Mouse (Mus musculus): Measurements from ENCODE around the gene 1700020A23Rik. TPM values are rescaled to one million over a fixed set of nuclear protein-coding genes. Genes with fewer than 3 reads are reported as not detected.

1700020A23Rik gene
- polyA plus RNA-seq, 1 experiment from 2014 or later: 0.38 TPM

DNA sequence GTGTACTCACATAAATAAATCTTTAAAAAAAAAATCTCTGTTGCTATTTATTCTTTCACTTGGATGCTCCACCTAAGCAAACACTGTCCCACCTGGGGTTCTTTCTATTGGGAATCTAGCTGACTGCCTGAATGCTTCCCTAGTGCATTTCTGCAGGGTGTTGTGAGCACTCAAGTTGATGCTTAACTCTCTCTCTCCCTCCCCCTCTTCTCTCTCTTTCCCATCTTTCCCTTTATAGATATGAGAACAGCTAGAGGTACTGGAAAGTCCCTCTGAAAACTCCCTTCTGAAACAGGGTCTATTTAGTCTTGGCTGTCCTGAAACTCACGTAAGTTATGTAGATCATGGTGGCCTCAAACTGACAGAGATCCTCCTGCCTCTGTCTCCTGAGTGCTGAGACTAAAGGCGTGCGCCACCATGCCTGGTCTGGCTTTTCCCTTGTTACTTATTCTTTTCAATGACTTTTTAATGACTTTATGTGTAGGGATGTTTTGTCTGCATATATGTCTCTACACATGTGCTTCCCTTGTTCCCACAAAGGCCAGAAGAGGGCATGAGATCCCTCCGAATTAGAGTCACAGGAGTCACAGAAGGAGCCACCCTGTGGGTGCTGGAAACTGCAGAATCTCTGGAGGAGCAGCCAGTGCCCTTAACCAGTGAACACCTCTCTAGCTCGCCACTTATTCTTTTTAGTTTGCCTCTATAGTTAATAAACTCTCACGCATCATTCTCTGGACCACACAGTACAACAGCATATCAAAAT, 9.2 kb downstream of the 1700020A23Rik start:
- Histone ChIP-seq H3K9me3 (no peaks in the 10 kb centered on the region), H3K27ac (replicated peaks) (no peak overlapping the region), H3K4me1 (no peaks in the 10 kb centered on the region), H3K4me3 (no peak overlapping the region), H3K36me3 (peaks cover 11% of the 10 kb centered on the region; the same call in 1 of the 2 replicates), H3K4me2 (replicated peaks) (no peak overlapping the region), H3K27me3 (no peaks in the 10 kb centered on the region), H3K9ac (replicated peaks) (no peak overlapping the region)
- no peak for ATAC-seq (ENCODE audit: low FRiP score, low read depth)
- WGBS: 74% methylated on average over 6 of the region's 6 CpGs

DNA sequence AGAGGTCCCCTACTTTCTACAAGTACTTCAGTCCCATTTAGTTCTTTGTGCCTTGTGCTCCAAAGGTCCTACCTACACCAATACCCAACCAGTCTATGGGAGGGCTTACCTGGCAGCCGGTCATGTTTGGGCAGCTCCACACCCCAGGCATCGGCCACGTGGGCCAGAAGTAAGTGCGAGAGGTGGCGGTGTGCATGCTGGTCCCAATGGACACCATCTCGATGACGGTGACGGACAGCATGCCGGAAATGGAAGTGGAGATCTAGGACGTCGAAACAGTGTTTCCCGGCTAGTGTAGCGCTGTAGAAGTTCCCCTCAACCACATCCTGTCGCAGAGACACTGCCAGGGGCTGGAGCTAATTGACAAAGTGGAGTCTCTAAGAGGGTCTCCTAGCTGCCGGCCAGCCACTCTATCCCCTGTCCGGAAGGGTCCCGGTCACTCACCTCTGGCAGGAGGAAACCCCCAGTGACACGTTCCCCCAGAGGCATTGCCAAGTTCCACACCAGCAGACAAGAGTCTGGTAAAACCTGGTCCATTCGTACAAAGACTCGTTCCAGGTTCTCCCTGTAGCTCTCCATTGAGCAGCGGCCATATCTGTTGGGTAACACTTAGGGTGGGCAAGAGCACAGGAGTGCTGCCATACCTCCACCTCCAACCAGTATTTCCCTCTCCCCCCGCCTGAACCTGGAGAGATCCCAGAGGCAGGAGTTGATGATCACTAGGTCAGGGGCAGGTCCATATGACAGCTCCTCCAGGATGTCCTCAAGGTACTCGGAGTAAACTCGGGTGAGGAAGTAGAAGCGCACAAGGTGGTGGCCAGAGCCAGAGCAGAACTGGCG, 16.9 kb downstream of the 1700020A23Rik start:
- WGBS: 97% methylated on average over 26 of the region's 26 CpGs
- peaks cover 11% of the 10 kb centered on the region; the same call in 1 of the 2 replicates for H3K36me3 ChIP-seq
- no peaks in the 10 kb centered on the region for H3K9me3 ChIP-seq
- no peak for ATAC-seq (ENCODE audit: low FRiP score, low read depth)
- no peak overlapping the region for H3K4me2 ChIP-seq (replicated peaks)
- H3K4me3 ChIP-seq: no peak overlapping the region
- no peak overlapping the region for H3K9ac ChIP-seq (replicated peaks)
- H3K4me1 ChIP-seq: peaks cover 17% of the 10 kb centered on the region
- H3K27me3 ChIP-seq: peaks cover 6% of the 10 kb centered on the region; the same call in 1 of the 2 replicates
- no peak overlapping the region for H3K27ac ChIP-seq (replicated peaks)

DNA sequence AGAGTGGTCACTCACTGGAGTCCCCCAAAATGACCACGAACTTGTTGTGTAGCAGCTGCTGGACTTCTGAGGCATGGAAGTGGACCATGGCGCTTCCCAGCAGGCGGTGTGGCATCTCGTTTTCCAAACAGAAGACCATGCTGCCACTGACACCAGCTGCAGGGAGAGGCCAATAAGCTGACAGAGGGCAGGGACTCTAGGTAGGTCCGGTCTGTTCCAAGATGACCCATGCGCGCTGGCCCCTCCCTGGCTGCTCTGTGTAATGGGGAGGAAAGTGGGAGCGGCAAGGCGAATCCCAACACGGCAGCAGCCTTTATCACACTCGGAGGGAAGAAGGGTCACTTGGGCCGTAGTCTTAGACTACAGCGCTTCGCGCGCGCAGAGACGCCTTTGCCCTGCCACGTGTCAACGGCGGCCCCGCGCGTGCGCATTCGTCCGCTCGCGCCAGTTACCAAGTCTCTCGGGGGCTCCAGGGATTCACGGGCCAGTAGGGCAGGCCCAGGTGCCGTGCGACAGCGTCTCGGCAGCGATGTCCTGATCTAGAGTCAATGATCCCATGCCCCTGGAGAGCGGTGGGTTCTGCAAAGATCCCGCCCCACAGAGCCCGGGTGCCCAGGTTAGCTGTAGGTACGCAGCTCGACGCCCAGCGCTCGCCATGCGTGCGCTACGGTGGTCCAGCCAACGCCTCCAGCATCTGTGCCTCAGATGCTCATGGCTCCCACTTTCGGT, 18.5 kb downstream of the 1700020A23Rik start:
- no peaks in the 10 kb centered on the region for H3K9me3 ChIP-seq
- H3K9ac ChIP-seq (replicated peaks): peak overlapping the region; percentile 81
- peak overlapping the region; percentile 84 for H3K4me3 ChIP-seq
- peak overlapping the region; percentile 84 for H3K4me2 ChIP-seq (replicated peaks)
- ATAC-seq (ENCODE audit: low FRiP score, low read depth): peak; percentile 76; the same call in 1 of the 2 replicates
- WGBS: 15% methylated on average over 49 of the region's 49 CpGs
- peaks cover 17% of the 10 kb centered on the region for H3K4me1 ChIP-seq
- H3K27ac ChIP-seq (replicated peaks): peak overlapping the region; percentile 91
- peaks cover 6% of the 10 kb centered on the region; the same call in 1 of the 2 replicates for H3K36me3 ChIP-seq
- H3K27me3 ChIP-seq: peaks cover 6% of the 10 kb centered on the region; the same call in 1 of the 2 replicates

DNA sequence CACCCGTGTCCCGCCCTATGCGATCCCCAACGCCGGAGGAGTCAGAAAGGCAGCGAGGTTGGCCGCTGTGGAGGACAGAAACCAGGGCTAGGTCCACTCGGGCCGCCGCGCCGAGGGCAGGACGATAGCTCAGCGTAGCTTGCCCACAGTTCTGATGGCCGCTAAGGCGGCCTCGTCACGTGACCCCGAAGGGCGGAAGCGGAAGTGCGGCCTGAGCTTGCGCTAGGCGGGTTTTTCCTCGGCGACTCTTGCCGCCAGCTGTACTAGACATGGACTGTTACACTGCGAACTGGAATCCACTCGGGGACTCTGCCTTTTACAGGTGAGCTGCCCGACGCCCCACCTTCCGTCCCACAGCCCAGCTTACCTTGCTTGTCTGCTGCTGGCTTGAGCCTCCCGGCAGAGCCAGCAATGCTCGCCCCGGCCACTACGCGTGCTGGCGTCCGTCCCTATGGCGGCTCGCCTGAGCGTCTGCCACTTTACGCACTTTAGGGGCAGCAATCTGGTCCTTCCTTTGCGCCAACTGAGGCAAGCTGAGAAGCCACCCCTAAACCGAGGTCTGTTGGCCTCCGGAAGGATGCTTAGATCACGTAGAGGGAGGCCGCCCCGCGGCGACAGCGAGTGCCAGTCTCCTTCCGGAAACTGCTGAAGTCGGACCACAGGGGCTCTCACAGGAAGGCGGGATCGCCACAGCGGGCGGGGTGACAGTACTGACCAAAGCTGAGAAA, 19.2 kb downstream of the 1700020A23Rik start, which contains the start of the genes Vps16 and Pced1a:
TSS of gene Vps16 (plus strand) at position 214 of the 728 bp plus-strand sequence.
TSS of gene Pced1a (minus strand) at position 576 of the 728 bp plus-strand sequence.
- Histone ChIP-seq H3K9ac (replicated peaks) (peak within 1 kb of the TSS; percentile 81), H3K27me3 (peaks cover 6% of the 10 kb centered on the region; the same call in 1 of the 2 replicates), H3K4me3 (peak within 1 kb of the TSS; percentile 84), H3K4me2 (replicated peaks) (peak within 1 kb of the TSS; percentile 84), H3K36me3 (no peaks in the 10 kb centered on the region), H3K9me3 (no peaks in the 10 kb centered on the region), H3K4me1 (peaks cover 17% of the 10 kb centered on the region), H3K27ac (replicated peaks) (peak within 1 kb of the TSS; percentile 91)
- under 1% methylated on average over 58 of the region's 58 CpGs for WGBS
- peak; percentile 95 for ATAC-seq (ENCODE audit: low FRiP score, low read depth)

DNA sequence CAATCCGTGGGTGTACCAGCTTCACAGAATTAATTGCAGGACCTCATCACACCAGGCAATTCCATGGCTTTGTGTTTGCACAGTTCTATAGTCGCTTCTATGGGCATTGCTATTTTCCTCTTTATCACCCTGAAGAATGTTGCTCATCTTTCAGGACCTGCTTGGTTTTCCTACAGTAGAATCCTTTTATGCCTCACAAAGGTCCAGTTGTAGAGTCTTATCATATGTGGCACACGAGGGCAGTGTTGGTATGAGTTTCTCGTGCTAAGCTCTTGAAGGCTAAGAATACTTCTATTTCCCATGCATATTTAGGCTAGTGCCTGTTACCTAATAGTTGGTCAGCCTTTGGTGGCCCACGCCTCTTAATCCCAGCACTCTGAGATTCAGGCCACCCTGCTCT, 20.1 kb downstream of the 1700020A23Rik start:
- H3K9ac ChIP-seq (replicated peaks): peak overlapping the region; percentile 81
- H3K4me3 ChIP-seq: peak overlapping the region; percentile 84
- H3K4me2 ChIP-seq (replicated peaks): peak overlapping the region; percentile 84
- no peaks in the 10 kb centered on the region for H3K9me3 ChIP-seq
- peaks cover 6% of the 10 kb centered on the region; the same call in 1 of the 2 replicates for H3K27me3 ChIP-seq
- 47% methylated on average over 5 of the region's 5 CpGs for WGBS
- no peak for ATAC-seq (ENCODE audit: low FRiP score, low read depth)
- peak overlapping the region; percentile 91; the same call in 1 of the 2 replicates for H3K27ac ChIP-seq (replicated peaks)
- no peaks in the 10 kb centered on the region for H3K36me3 ChIP-seq
- peaks cover 17% of the 10 kb centered on the region for H3K4me1 ChIP-seq

DNA sequence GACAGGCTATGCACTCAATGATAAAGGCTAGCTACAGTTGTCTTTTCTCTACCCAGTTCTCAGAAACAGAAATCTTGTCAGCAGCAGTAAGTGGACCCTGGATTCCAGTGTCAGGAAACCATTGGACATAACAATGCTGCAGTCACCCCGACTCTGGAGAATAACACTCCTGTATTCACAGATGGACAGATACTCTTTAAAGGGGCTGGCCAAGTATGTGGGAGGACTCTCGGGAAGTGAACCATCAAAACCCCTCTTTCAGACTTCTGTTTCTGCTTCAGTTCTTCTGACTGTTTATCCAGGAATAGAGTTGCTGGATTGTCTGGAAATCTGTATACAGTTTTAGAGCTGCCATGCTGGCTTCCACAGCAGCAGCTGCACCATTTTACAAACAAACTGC, 24.8 kb downstream of the 1700020A23Rik start:
- Histone ChIP-seq H3K4me2 (replicated peaks) (no peak overlapping the region), H3K9me3 (no peaks in the 10 kb centered on the region), H3K36me3 (peaks cover 7% of the 10 kb centered on the region), H3K27ac (replicated peaks) (no peak overlapping the region), H3K4me1 (peaks cover 10% of the 10 kb centered on the region), H3K27me3 (no peaks in the 10 kb centered on the region), H3K9ac (replicated peaks) (no peak overlapping the region), H3K4me3 (no peak overlapping the region)
- WGBS: 71% methylated on average over 2 of the region's 2 CpGs
- no peak for ATAC-seq (ENCODE audit: low FRiP score, low read depth)

DNA sequence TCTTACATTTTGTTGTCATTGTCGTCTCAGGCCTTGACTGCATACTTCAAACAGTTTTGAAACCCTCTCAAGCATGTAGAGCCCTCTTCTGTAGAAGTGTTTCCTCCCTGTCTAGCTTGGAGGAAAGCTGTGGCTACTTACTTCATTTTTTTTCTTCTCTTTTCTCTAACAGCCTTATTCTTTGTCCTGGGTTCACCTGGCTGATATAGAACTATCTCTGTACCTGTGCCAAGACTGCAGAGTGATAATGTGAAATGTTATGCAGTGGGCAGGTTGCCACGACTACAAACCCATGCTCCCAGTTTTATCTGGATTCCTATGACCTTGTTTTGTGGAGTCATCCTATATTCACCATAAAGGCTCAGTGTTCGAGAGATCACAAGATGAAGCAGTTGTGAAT, 25.4 kb downstream of the 1700020A23Rik start:
- Histone ChIP-seq H3K4me1 (peaks cover 4% of the 10 kb centered on the region), H3K9ac (replicated peaks) (no peak overlapping the region), H3K4me2 (replicated peaks) (no peak overlapping the region), H3K27me3 (no peaks in the 10 kb centered on the region), H3K36me3 (peaks cover 7% of the 10 kb centered on the region), H3K4me3 (no peak overlapping the region), H3K9me3 (no peaks in the 10 kb centered on the region), H3K27ac (replicated peaks) (no peak overlapping the region)
- no peak for ATAC-seq (ENCODE audit: low FRiP score, low read depth)
- WGBS: 86% methylated on average over 3 of the region's 3 CpGs

DNA sequence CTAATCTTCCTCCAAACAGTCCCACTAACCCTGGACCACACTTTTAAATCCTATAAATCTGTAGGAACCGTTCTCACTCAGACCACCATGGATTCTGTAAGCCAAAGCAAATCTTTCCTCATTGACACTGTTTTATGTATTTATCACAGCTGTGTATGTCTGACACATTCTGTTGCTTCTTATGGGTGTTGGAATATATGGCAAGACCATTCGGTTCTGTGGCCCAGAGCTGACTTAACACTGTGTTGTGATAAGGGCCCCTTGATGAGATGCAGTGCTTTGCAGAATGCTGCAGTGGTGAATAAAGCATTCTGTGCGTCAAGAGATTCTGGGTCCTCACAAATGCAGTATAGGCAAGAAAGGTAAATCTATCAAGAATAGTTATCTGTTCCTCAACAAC, 27.1 kb downstream of the 1700020A23Rik start:
- Histone ChIP-seq H3K27ac (replicated peaks) (no peak overlapping the region), H3K9me3 (no peaks in the 10 kb centered on the region), H3K27me3 (no peaks in the 10 kb centered on the region), H3K4me2 (replicated peaks) (no peak overlapping the region), H3K4me3 (no peak overlapping the region), H3K4me1 (0 out of 2 replicates have a peak, but pooled peaks cover 3% of the 10 kb centered on the region), H3K9ac (replicated peaks) (no peak overlapping the region), H3K36me3 (peaks cover 10% of the 10 kb centered on the region)
- WGBS: 90% methylated on average over 3 of the region's 3 CpGs
- ATAC-seq (ENCODE audit: low FRiP score, low read depth): no peak

DNA sequence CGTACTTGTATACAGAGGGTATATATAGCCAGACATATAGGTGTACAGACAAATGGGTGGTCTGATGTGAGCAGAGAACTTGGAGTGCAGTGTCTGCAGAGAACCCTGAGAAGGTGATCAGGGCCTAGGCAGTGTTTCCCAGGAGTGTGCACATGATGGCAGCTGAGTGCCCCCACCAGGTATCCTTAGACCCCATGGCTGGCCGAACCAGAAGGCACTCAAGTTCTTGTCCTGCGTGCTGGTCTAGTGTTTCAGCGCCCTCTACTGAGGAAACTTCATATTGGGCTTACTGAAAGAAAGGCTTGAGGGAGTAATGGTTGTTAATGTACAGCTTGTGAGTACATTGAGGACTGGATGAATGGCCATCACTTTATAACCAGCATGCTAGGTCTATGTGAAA, 28.1 kb downstream of the 1700020A23Rik start:
- no peak overlapping the region for H3K9ac ChIP-seq (replicated peaks)
- H3K4me1 ChIP-seq: 0 out of 2 replicates have a peak, but pooled peaks cover 3% of the 10 kb centered on the region
- H3K4me2 ChIP-seq (replicated peaks): no peak overlapping the region
- H3K27me3 ChIP-seq: no peaks in the 10 kb centered on the region
- no peak overlapping the region for H3K4me3 ChIP-seq
- peaks cover 19% of the 10 kb centered on the region for H3K36me3 ChIP-seq
- WGBS: 20% methylated on average over 4 of the region's 4 CpGs
- H3K27ac ChIP-seq (replicated peaks): no peak overlapping the region
- H3K9me3 ChIP-seq: no peaks in the 10 kb centered on the region
- ATAC-seq (ENCODE audit: low FRiP score, low read depth): peak; percentile 44; the same call in 1 of the 2 replicates

DNA sequence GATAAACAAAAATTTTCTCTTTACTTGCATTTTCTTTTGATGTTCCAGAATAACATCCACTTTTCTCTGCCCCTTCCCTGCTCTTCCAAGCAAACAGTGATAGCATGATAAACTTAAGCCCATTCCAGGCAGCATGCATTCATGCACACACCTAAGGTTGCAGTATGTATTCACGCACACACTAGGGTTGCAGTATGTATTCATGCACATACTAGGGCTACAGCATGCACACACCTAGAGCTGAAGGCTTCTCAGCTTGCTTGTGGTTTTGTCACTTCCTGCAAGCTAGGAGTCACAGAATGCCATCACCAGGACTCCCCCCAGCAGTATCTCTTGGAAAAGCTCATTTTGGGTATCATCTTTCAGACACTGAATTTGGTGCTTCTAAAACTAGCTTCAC, 31.7 kb downstream of the 1700020A23Rik start:
- Histone ChIP-seq H3K9ac (replicated peaks) (no peak overlapping the region), H3K36me3 (peaks cover 50% of the 10 kb centered on the region), H3K9me3 (no peaks in the 10 kb centered on the region), H3K4me2 (replicated peaks) (no peak overlapping the region), H3K27me3 (no peaks in the 10 kb centered on the region), H3K4me3 (no peak overlapping the region), H3K4me1 (0 out of 2 replicates have a peak, but pooled peaks cover 3% of the 10 kb centered on the region), H3K27ac (replicated peaks) (no peak overlapping the region)
- no peak for ATAC-seq (ENCODE audit: low FRiP score, low read depth)
- 95% methylated on average over 1 of the region's 1 CpGs for WGBS

DNA sequence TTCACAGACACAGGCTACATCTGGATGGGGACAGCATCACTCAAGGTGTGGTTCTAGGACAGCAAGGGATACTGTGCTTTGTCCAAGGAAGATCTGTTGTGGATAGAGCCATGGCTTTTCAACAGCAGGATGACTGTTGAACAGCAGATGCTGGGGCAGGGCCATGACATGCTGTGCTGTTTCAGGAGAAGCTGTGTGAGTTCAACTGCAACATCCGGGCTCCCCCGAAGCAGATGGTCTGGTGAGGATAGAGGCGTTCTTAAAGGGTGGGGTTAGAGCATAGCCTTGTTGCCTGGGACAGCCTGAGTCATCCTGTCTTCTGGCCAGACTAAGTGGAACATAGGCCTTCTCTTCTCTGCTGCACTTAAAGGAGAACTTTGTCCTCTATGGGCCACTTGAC, 33.8 kb downstream of the 1700020A23Rik start:
- Histone ChIP-seq H3K4me3 (no peak overlapping the region), H3K9ac (replicated peaks) (no peak overlapping the region), H3K27me3 (no peaks in the 10 kb centered on the region), H3K9me3 (no peaks in the 10 kb centered on the region), H3K27ac (replicated peaks) (no peak overlapping the region), H3K4me2 (replicated peaks) (no peak overlapping the region), H3K4me1 (no peaks in the 10 kb centered on the region), H3K36me3 (peaks cover 69% of the 10 kb centered on the region)
- WGBS: 92% methylated on average over 3 of the region's 3 CpGs
- ATAC-seq (ENCODE audit: low FRiP score, low read depth): no peak
